Mouse (Mus musculus) embryo, embryonic 10.5 days (tissue): ENCODE results near the gene Klf11.
"Not testable (repeated sequence)": the region's sequence is repeated elsewhere in the genome, so short reads cannot be mapped to it uniquely, and the experiment has no call there.

ENCODE experiments used
- DNase-seq: peaks from one replicate; pipeline ENCODE4 v3.0.0-alpha.2; 2015; ENCODE audit warnings: low spot score

The Klf11 gene

GRCm38 (mm10) chr12:24654065-24654862 lies 3.2 kb downstream of the Klf11 start:
- no peak for DNase-seq

- no peak for DNase-seq
These were observed 5.4 kb downstream of the Klf11 start for GRCm38 (mm10) chr12:24656436-24656835.

GRCm38 (mm10) chr12:24658998-24659397 lies 7.9 kb downstream of the Klf11 start:
- DNase-seq = no peak

- no peak for DNase-seq
These were observed 8.8 kb downstream of the Klf11 start for GRCm38 (mm10) chr12:24659923-24660322.

- DNase-seq = no peak
These were observed 10.0 kb downstream of the Klf11 start for GRCm38 (mm10) chr12:24661100-24661499.

- DNase-seq = no peak
These were observed 11.1 kb downstream of the Klf11 start for GRCm38 (mm10) chr12:24662131-24662530.

- peak; percentile 7 for DNase-seq
These were observed 29.0 kb downstream of the Klf11 start for GRCm38 (mm10) chr12:24680096-24680491.

GRCm38 (mm10) chr12:24680492-24681285 lies 29.6 kb downstream of the Klf11 start:
- peak; percentile 58 for DNase-seq

- peak; percentile 15 for DNase-seq
These were observed 30.4 kb downstream of the Klf11 start, which contains the start of gene Cys1 for GRCm38 (mm10) chr12:24681286-24682023. Gene Cys1, minus strand, starts transcription at chr12:24681813.

GRCm38 (mm10) chr12:24682563-24682962 lies 31.5 kb downstream of the Klf11 start:
- DNase-seq = no peak

- no peak for DNase-seq
These were observed 32.4 kb downstream of the Klf11 start for GRCm38 (mm10) chr12:24683461-24683860.

- DNase-seq = no peak
These were observed 35.1 kb downstream of the Klf11 start for GRCm38 (mm10) chr12:24686038-24686695.

- no peak for DNase-seq
These were observed 35.7 kb downstream of the Klf11 start for GRCm38 (mm10) chr12:24686696-24687346.

GRCm38 (mm10) chr12:24690351-24690750 lies 39.3 kb downstream of the Klf11 start:
- no peak for DNase-seq

GRCm38 (mm10) chr12:24696500-24697483 lies 45.7 kb downstream of the Klf11 start:
- peak; percentile 93 for DNase-seq

GRCm38 (mm10) chr12:24697484-24698204 lies 46.6 kb downstream of the Klf11 start:
- no peak for DNase-seq

- no peak for DNase-seq
These were observed 47.4 kb downstream of the Klf11 start for GRCm38 (mm10) chr12:24698514-24698913.

GRCm38 (mm10) chr12:24699578-24699977 lies 48.5 kb downstream of the Klf11 start:
- no peak for DNase-seq

GRCm38 (mm10) chr12:24701621-24702020 lies 50.5 kb downstream of the Klf11 start:
- not testable (repeated sequence) for DNase-seq
